Mouse (Mus musculus) midbrain, embryonic 11.5 days (tissue): ENCODE measurements at regions not wholly inside any gene's neighbourhood (a gene's known extent, or its start where the extent isn't known, plus 50 kb on each side); places are given as distances from the start of the nearest gene placed in this dataset.

Source experiments
- ATAC-seq: fragments of 200-750 bp; cut with Nextera tagmentation; 2 replicates; pipeline ENCODE4 v1.8.0; 2017; ENCODE audit warnings: moderate TSS enrichment, moderate library complexity; ENCODE audit not compliant: low FRiP score
- DNase-seq: peaks from one replicate; pipeline ENCODE4 v3.0.0; 2015; ENCODE audit warnings: low spot score; ENCODE audit errors: missing footprints
- H3K27ac ChIP-seq: fragments of 300-500 bp; sonication (generic); 2 replicates; pipeline ENCODE4 v1.5.1; 2014; ENCODE audit warnings: low read depth, low read length
- H3K27me3 ChIP-seq: fragments of 300-500 bp; sonication (generic); 2 replicates; pipeline ENCODE4 v1.6.1; 2014; ENCODE audit warnings: mild to moderate bottlenecking, low read length, moderate library complexity, mixed read lengths; ENCODE audit not compliant: control insufficient read depth, insufficient read depth
- H3K36me3 ChIP-seq: fragments of 300-500 bp; sonication (generic); 2 replicates; pipeline ENCODE4 v1.6.1; 2014; ENCODE audit warnings: mild to moderate bottlenecking, low read length, moderate library complexity, mixed read lengths; ENCODE audit not compliant: control insufficient read depth, insufficient read depth
- H3K4me1 ChIP-seq: fragments of 300-500 bp; sonication (generic); 2 replicates; pipeline ENCODE4 v1.6.1; 2014; ENCODE audit warnings: low read length; ENCODE audit not compliant: control insufficient read depth, insufficient read depth
- H3K4me2 ChIP-seq: fragments of 300-500 bp; sonication (generic); 2 replicates; pipeline ENCODE4 v1.6.1; 2014; ENCODE audit warnings: mild to moderate bottlenecking, moderate library complexity
- H3K4me3 ChIP-seq: fragments of 300-500 bp; sonication (generic); 2 replicates; pipeline ENCODE4 v1.5.1; 2014; ENCODE audit warnings: low read depth, low read length
- H3K9ac ChIP-seq: fragments of 300-500 bp; sonication (generic); 2 replicates; pipeline ENCODE4 v1.6.1; 2014; ENCODE audit warnings: low read length
- H3K9me3 ChIP-seq: fragments of 300-500 bp; sonication (generic); 2 replicates; pipeline ENCODE4 v1.6.1; 2016; ENCODE audit warnings: low read length; ENCODE audit not compliant: control insufficient read depth
- WGBS: fragments of 180-500 bp; shearing (Covaris S2); extraction: QIAGEN DNeasy Blood & Tissue Kit; methylation state at CpG from one replicate; pipeline ENCODE4 v1.1.7; 2014; 5-methylcytosine and 5-hydroxymethylcytosine counted together

DNA sequence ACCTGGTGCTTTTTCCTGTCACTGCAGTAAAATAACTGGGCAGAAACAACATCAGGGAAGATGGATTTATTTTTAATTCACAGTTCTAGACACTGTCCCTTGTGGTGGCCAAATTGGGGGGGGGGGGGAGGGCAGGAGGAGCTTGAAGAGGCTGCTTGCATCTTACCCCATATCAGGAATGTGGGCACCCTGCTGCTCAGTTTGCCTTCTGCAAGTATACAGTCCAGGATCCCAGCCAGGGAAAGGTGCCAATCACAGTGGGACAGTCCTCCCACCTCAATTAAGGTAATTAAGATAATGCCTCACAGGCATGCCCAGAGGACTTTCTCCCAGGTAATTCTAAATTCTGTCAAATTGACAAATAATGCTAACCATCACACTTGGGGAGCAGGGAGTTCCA, 179.2 kb upstream of the Zmiz1 start:
- ATAC-seq, result no peak
- no peaks in the 10 kb centered on the region for H3K27me3 ChIP-seq
- H3K4me1 ChIP-seq, result no peaks in the 10 kb centered on the region; the same call in 1 of the 2 replicates
- no peak overlapping the region for H3K27ac ChIP-seq
- no peak overlapping the region for H3K9ac ChIP-seq
- no peaks in the 10 kb centered on the region for H3K9me3 ChIP-seq
- no peak overlapping the region for H3K4me2 ChIP-seq
- H3K4me3 ChIP-seq, result no peak overlapping the region
- no peak for DNase-seq
- no peaks in the 10 kb centered on the region for H3K36me3 ChIP-seq

- no peak for ATAC-seq
- H3K36me3 ChIP-seq, result no peaks in the 10 kb centered on the region
- H3K4me2 ChIP-seq, result no peak overlapping the region
- no peaks in the 10 kb centered on the region for H3K4me1 ChIP-seq
- H3K9ac ChIP-seq, result no peak overlapping the region
- H3K27ac ChIP-seq, result no peak overlapping the region
- 62% methylated on average over 1 of the region's 1 CpGs for WGBS
- H3K27me3 ChIP-seq, result no peaks in the 10 kb centered on the region
- H3K4me3 ChIP-seq, result no peak overlapping the region
- DNase-seq, result no peak
- no peaks in the 10 kb centered on the region for H3K9me3 ChIP-seq
Measured at GRCm38 (mm10) chr14:25292557-25292956, 166.4 kb upstream of the Zmiz1 start.

DNA sequence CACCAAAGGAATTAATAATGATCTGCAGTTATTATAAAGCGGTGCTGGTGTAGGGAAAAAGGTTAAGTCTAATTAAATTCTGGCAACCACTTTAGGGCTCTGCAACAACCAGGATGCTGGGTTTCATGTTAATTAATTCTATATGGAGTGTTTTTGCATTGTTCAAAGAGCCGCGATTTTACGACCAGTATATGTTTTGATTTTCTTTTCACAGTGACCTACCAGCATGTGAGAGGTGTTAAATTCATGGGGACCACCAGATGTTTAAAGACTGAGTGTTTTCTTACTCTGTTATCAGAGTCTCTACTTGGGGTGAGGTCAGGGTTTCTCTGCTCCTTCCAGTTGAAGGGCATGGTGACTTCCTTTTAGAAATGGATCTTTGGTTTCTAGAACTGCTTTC, 164.8 kb upstream of the Zmiz1 start:
- H3K9ac ChIP-seq, result no peak overlapping the region
- ATAC-seq (no peak), DNase-seq (peak; percentile 51)
- WGBS, result 79% methylated on average over 4 of the region's 4 CpGs
- no peak overlapping the region for H3K4me3 ChIP-seq
- no peaks in the 10 kb centered on the region for H3K27me3 ChIP-seq
- no peaks in the 10 kb centered on the region for H3K36me3 ChIP-seq
- no peak overlapping the region for H3K4me2 ChIP-seq
- no peaks in the 10 kb centered on the region for H3K9me3 ChIP-seq
- no peak overlapping the region for H3K27ac ChIP-seq
- no peaks in the 10 kb centered on the region for H3K4me1 ChIP-seq

- Histone ChIP-seq H3K4me1 (no peaks in the 10 kb centered on the region), H3K36me3 (no peaks in the 10 kb centered on the region), H3K27ac (no peak overlapping the region), H3K4me2 (no peak overlapping the region), H3K9ac (no peak overlapping the region), H3K27me3 (no peaks in the 10 kb centered on the region), H3K9me3 (no peaks in the 10 kb centered on the region), H3K4me3 (no peak overlapping the region)
- WGBS, result 60% methylated on average over 5 of the region's 5 CpGs
- ATAC-seq (no peak), DNase-seq (peak; percentile 75)
Measured at GRCm38 (mm10) chr14:25295688-25296350, 163.2 kb upstream of the Zmiz1 start.

- H3K36me3 ChIP-seq, result no peaks in the 10 kb centered on the region
- no peaks in the 10 kb centered on the region for H3K9me3 ChIP-seq
- no peak overlapping the region for H3K4me2 ChIP-seq
- 87% methylated on average over 3 of the region's 3 CpGs for WGBS
- ATAC-seq (no peak), DNase-seq (peak; percentile 21)
- H3K4me1 ChIP-seq, result peaks cover 12% of the 10 kb centered on the region
- H3K27me3 ChIP-seq, result no peaks in the 10 kb centered on the region
- H3K27ac ChIP-seq, result no peak overlapping the region
- H3K9ac ChIP-seq, result no peak overlapping the region
- H3K4me3 ChIP-seq, result no peak overlapping the region
Measured at GRCm38 (mm10) chr14:25299673-25300190, 159.3 kb upstream of the Zmiz1 start.

- Histone ChIP-seq H3K27me3 (no peaks in the 10 kb centered on the region), H3K9me3 (no peaks in the 10 kb centered on the region), H3K36me3 (no peaks in the 10 kb centered on the region), H3K4me1 (peaks cover 24% of the 10 kb centered on the region), H3K9ac (no peak overlapping the region), H3K27ac (no peak overlapping the region), H3K4me3 (no peak overlapping the region), H3K4me2 (no peak overlapping the region)
- DNase-seq, result no peak
- 47% methylated on average over 9 of the region's 9 CpGs for WGBS
- no peak for ATAC-seq
Measured at GRCm38 (mm10) chr14:25301336-25302031, 157.5 kb upstream of the Zmiz1 start.

DNA sequence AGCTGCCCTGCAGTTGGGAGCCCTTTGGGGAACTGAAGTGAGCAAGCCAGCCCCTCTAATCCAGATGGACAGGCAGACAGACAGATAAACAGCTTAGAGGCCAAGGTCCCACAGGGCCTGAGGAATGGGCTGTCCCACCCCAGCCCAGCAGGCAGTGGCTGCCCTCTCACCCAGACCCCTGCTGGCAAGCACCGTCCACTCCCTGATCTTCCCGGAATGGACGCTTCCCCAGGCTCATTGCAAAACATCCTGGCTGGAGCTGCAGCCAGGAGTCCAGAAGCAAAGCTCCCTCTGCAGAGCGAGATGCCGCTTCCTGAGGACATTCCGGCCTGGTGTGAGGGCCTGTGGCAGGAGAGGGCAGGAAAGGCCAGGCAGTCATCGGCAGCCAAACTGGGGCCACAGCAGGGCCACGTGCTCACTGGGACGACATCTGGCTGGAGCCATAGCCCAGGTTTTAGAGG, 154.6 kb upstream of the Zmiz1 start:
- Histone ChIP-seq H3K9ac (peak overlapping the region; percentile 56), H3K36me3 (no peaks in the 10 kb centered on the region), H3K27me3 (no peaks in the 10 kb centered on the region), H3K27ac (peak overlapping the region; percentile 87), H3K4me1 (peaks cover 27% of the 10 kb centered on the region), H3K4me2 (peak overlapping the region; percentile 22; the same call in 1 of the 2 replicates), H3K9me3 (no peaks in the 10 kb centered on the region), H3K4me3 (no peak overlapping the region)
- 2% methylated on average over 9 of the region's 9 CpGs for WGBS
- ATAC-seq, result peak; percentile 78
- peak; percentile 93 for DNase-seq

GRCm38 (mm10) chr14:25306166-25306565, 152.8 kb upstream of the Zmiz1 start:
- Histone ChIP-seq H3K9ac (no peak overlapping the region), H3K4me1 (peaks cover 27% of the 10 kb centered on the region), H3K4me3 (no peak overlapping the region), H3K36me3 (no peaks in the 10 kb centered on the region), H3K27ac (no peak overlapping the region), H3K4me2 (no peak overlapping the region), H3K27me3 (no peaks in the 10 kb centered on the region), H3K9me3 (no peaks in the 10 kb centered on the region)
- ATAC-seq (no peak), DNase-seq (peak; percentile 85)
- WGBS, result 73% methylated on average over 7 of the region's 7 CpGs

GRCm38 (mm10) chr14:25306961-25307654, 151.9 kb upstream of the Zmiz1 start:
- Histone ChIP-seq H3K4me1 (peaks cover 27% of the 10 kb centered on the region), H3K9me3 (no peaks in the 10 kb centered on the region), H3K4me2 (no peak overlapping the region), H3K27ac (no peak overlapping the region), H3K36me3 (no peaks in the 10 kb centered on the region), H3K9ac (no peak overlapping the region), H3K4me3 (no peak overlapping the region), H3K27me3 (no peaks in the 10 kb centered on the region)
- ATAC-seq, result no peak
- 78% methylated on average over 3 of the region's 3 CpGs for WGBS
- DNase-seq, result peak; percentile 81
